Mouse (Mus musculus): ENCODE measurements around the gene Efnb2.

Efnb2 gene

DNA sequence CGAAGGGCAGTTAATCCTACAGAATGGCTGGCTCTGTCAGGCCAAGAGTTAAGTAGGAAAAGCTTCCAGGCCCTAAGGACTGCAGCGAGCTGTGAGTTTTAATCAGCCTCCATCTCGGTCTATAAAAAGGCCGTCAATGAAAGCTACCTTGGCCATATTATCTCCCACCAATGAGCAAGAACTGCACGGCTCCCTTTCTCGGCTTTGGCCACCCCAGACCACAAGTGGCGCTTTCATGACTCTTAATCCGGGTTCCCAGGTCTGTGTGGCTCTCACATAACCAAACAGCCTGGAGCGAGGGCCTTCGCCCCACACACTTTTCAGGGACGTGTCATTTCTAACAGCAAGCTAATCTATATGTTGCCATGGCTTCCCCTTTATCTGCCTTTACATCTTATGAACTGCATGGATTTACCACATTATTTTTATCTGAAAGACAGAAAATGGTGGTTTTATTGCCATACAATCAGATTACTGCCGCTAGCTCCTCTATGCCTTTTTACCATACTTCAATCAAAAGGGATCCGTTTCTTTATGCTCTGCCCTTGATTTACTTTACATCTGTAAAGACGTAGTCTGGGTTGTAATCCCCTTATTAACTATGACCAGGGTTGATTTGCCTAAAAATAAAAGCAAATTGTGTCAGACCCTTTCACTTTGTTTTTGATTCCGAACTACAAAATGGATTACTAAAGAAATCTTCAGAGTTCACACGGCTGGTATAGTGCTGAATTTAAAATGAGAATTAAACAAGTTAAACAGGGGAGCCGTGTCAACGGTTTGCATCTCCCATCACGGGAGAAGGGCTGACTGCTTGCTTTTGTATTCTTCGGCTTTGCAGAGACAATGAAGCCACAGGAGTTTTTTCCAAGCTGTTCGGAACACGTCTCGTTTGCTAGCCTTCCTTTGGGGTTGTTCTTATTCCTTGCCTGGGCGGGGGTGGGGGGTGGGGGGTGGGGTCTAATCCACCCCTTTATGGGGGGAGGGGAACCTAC is 5.4 kb downstream of the Efnb2 start:
- no peak for DNase-seq (ENCODE audit: low spot score in 2 of 2)

DNA sequence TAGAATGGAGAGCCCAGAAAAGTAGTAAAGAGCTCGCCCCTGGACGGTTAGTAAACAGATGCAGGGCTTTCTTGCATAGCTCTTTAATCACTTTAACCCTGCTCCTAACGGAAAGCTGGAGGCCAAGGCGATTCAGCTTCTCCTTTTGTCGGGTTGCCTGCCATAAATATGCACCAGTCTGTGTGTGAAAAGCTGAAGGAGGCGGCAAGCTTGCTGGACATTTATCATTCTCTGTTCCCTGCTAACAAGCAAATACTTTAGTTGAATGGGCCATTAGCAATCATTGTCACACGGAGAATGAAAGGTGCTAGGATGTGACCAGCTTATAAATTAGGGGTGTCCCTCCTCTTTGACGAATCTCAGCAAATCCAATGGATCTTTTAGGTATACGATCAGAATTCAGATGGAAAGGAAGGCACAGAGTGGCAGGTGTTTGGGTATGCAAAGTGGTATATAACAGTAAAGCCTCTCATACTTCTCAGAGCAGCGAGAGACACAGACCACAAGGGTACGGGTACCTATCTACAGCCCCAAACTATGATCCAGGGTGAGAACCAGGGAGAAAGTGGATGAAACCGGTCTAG is 7.0 kb downstream of the Efnb2 start:
- DNase-seq (ENCODE audit: low spot score in 2 of 2) = no peak

- DNase-seq (ENCODE audit: low spot score in 2 of 2) = no peak
Measured at GRCm38 (mm10) chr8:8653343-8653742, 7.7 kb downstream of the Efnb2 start.

DNA sequence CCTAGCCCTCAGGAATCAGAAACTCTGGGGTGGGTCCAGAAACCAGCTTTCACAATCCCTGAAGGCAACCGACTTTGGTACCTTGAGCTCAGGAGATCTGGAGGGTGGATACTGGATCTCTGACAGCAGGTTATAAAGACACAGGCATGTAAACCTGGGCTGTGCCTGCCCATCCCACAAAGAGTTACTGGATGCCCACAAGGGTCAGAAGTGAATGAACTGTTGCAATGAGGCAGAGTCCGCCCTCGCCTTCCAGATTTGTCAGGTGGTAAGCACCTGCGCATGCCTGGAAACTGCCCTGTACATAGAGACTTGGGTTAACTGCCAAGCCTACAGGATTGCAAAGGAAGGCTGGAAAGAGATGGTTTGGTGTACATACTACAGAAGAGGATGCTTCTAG is 8.7 kb downstream of the Efnb2 start:
- no peak for DNase-seq (ENCODE audit: low spot score in 2 of 2)

DNA sequence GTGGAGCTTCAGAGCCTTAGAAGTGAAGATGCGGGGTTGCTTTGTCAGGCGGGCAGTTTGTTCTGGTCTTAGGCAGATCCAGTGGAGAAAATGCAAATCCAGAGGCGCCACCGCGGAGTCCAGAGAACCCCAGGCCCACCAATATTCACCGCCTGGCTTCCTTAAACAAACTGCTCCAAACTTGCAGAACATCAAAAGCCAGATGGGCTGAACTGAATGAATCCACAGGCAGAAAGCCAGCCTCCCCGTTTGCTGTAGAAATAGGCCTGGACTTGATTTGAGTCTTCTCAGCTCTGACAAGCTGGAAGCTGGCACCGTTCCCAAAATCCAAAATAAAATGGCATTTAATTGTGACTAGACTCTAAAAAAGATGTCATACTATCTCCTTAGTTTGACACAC is 11.1 kb downstream of the Efnb2 start:
- DNase-seq (ENCODE audit: low spot score in 2 of 2) = no peak

- no peak for DNase-seq (ENCODE audit: low spot score in 2 of 2)
Measured at GRCm38 (mm10) chr8:8649536-8649935, 11.5 kb downstream of the Efnb2 start.

GRCm38 (mm10) chr8:8648686-8649085 is 12.4 kb downstream of the Efnb2 start:
- no peak for DNase-seq (ENCODE audit: low spot score in 2 of 2)

- no peak for DNase-seq (ENCODE audit: low spot score in 2 of 2)
Measured at GRCm38 (mm10) chr8:8647824-8648223, 13.2 kb downstream of the Efnb2 start.

DNA sequence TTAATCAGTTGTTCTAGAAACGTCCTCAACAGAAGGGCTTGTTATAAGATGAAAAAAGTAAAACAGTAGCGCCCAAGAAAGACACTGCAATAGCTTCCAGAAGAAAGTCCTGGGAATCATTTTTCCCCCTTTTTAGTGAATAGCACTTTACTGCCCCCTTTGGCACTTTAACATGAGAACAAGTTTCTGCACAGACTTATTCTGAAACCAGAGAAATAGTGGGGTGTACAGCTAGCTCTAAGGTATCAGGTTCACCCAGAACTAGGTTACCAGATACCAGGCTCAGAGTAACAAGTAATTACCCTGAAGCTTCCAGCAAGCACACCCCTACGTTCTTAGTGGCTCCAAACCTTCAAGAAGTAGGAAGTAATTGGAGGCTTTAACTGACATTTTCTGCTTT is 13.7 kb downstream of the Efnb2 start:
- no peak for DNase-seq (ENCODE audit: low spot score in 2 of 2)

DNA sequence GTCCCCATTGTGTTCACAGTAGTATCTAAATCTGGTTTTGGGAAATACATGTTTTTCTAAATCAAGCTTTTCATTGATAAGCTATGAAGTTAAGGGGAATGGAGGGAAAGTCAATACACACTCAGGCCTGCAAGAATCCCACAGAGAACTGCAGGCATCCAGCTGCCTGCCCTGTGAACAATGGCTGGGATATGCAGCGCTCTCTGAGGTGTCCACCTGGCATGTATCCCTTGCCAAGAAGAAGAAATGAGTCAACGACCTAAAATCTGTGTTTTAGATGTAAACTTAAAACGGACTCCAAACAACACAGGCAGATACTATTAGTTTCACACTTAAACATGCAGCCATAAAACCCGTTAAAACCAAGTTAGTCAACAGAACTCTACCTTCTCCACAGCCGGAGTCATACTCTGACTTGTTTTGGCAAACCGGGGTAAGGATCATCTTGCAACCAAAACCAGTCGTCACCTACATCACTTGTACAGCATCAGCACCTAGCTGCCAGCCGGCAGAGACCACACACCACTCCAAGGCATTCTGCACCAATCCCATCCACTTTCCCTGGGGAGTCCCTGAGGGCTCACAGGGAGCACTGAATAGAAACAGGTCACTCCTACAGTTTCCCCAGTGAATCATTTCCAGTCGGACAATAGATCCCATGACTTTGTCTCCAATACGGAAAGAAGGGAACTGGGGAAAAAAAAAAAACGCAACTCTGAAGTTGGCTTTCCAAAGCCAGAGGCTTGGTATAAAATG is 16.7 kb downstream of the Efnb2 start:
- DNase-seq (ENCODE audit: low spot score in 2 of 2) = no peak

GRCm38 (mm10) chr8:8640264-8640588 is 20.8 kb downstream of the Efnb2 start:
- no peak for DNase-seq (ENCODE audit: low spot score in 2 of 2)

GRCm38 (mm10) chr8:8639569-8640263 is 21.3 kb downstream of the Efnb2 start:
- no peak for DNase-seq (ENCODE audit: low spot score in 2 of 2)

GRCm38 (mm10) chr8:8631394-8631793 is 29.6 kb downstream of the Efnb2 start:
- DNase-seq (ENCODE audit: low spot score in 2 of 2) = no peak

- no peak for DNase-seq (ENCODE audit: low spot score in 2 of 2)
Measured at GRCm38 (mm10) chr8:8624017-8624416, 37.0 kb downstream of the Efnb2 start.

- no peak for DNase-seq (ENCODE audit: low spot score in 2 of 2)
Measured at GRCm38 (mm10) chr8:8623486-8623885, 37.6 kb downstream of the Efnb2 start.

- no peak for DNase-seq (ENCODE audit: low spot score in 2 of 2)
Measured at GRCm38 (mm10) chr8:8622476-8622875, 38.6 kb downstream of the Efnb2 start.

GRCm38 (mm10) chr8:8622031-8622430 is 39.0 kb downstream of the Efnb2 start:
- DNase-seq (ENCODE audit: low spot score in 2 of 2) = no peak

- DNase-seq (ENCODE audit: low spot score in 2 of 2) = no peak
Measured at GRCm38 (mm10) chr8:8621236-8621917, 39.7 kb downstream of the Efnb2 start.

GRCm38 (mm10) chr8:8620536-8620935 is 40.5 kb downstream of the Efnb2 start:
- no peak for DNase-seq (ENCODE audit: low spot score in 2 of 2)

DNA sequence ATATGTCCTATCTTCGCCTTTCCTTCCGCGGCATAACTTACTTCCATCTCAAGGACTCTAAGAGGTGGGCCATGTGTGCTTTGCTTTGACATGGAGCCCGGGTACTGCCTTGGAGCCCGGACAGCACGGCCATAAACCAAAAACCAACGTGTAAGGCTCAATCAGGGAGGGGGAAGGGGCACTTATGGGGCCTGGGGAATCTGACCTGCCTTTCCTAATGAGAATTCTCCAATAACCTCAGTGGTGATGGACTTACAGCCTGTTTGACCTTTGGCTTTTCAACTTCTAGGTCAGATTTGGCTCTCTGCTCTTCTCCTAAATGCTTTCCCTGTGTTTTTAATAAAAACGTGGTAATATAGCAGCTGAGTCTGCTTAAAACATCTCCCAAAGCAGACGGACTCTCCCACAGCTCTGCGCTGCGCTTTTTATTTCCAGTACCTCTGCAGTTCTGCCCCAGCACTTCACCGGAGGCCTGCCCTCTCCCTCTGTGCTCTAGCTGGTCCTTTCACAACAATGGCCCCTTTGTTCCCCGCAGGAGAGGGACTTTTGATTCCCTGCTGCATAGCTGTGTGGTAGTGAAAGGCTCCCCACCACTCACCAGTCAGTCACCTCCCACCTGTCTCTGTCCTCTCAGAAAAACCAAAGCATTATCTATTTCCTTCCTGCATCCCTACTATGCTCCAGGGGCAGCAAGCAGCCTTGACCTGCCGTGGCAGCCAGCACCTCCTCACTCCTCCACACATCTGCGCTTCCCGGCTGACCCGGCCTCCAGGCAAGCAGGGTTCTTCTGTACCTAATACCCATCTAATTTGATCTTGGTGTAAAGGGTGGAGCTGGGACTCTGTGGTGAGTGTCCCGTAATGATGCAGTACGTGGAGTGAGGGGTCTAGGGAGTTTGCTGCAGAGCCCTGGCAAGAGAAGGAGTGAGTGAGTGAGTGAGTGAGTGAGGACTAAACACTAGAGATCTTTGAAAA is 41.5 kb downstream of the Efnb2 start:
- no peak for DNase-seq (ENCODE audit: low spot score in 2 of 2)

Data from spleen, postnatal 10 days (tissue).